Mouse (Mus musculus): ENCODE measurements around the gene Kdm1b. TPM values are rescaled to one million over a fixed set of nuclear protein-coding genes. Genes with fewer than 3 reads are reported as not detected.

Kdm1b gene
- polyA plus RNA-seq, 1 experiment = 0.45 TPM

GRCm38 (mm10) chr13:47121333-47121889, 78.1 kb downstream of the Kdm1b start:
- H3K27me3 ChIP-seq (replicated peaks) = peaks cover 4% of the 10 kb centered on the region
- no peaks in the 10 kb centered on the region for H3K36me3 ChIP-seq (replicated peaks; ENCODE audit: low read length)
- H3K9me3 ChIP-seq = no peaks in the 10 kb centered on the region
- H3K4me1 ChIP-seq = peaks cover 58% of the 10 kb centered on the region
- no peak for TF ChIP-seq FLI1 (IDR thresholded peaks at IDR 0.05; ENCODE audit: low read length)
- TF ChIP-seq GATA1 (IDR thresholded peaks at IDR 0.05; ENCODE audit: borderline replicate concordance, low read length) = no peak
- peak overlapping the region; percentile 91 for H3K4me3 ChIP-seq (replicated peaks)

DNA sequence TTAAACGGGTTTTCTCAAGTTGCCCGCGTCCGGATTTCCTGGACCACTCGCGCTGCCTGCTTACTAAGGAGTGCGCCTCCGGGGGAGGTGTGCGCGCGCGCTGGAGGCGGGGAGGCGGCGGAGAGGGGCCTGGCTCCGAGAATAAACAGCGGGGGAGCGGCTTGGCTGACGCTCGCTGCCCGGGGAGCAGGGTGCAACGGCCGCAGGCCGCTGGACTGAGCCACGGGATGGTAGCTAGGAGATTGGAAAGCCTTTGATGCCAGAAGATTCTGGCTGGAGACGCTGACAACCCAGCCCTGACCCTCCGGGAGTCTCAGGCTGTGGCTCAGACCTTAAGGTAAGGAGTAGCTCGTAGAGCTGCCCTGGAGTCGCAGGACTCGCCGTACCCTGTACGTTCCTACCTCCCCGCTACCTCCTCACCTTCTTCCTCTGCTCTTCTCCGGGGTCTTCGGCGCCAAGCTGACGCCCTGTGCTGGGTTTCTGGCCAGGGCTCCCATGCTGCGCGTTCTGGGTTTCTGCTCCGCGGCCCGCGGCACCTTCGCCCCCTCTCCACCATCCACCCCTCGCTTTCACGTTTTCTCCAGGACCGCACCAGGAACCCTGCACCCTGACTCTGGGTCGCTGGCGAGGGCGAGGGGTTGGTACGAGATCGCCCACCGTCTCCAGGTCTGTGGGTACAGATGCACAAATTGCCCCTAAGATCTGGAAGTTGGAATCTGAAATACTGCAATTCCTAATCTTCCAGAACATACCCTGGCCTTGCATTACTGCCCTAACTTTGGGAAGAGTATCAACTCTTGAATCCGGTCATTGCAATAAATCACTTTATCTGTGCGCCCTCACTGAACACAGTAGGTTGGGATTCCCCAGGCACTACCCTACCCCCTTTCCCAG, 79.5 kb downstream of the Kdm1b start, which contains the start of gene Rnf144b:
Rnf144b (plus strand) TSS at position 120 of the 894 bp plus-strand sequence.
- Histone ChIP-seq H3K4me3 (replicated peaks) (peak within 1 kb of the TSS; percentile 91), H3K27me3 (replicated peaks) (peaks cover 4% of the 10 kb centered on the region), H3K36me3 (replicated peaks; ENCODE audit: low read length) (no peaks in the 10 kb centered on the region), H3K4me1 (peaks cover 51% of the 10 kb centered on the region), H3K9me3 (no peaks in the 10 kb centered on the region; the same call in 1 of the 2 replicates)
- TF ChIP-seq GATA1 (IDR thresholded peaks at IDR 0.05; ENCODE audit: borderline replicate concordance, low read length) = no peak
- no peak for TF ChIP-seq FLI1 (IDR thresholded peaks at IDR 0.05; ENCODE audit: low read length)

- Histone ChIP-seq H3K36me3 (replicated peaks; ENCODE audit: low read length) (no peaks in the 10 kb centered on the region), H3K9me3 (no peaks in the 10 kb centered on the region; the same call in 1 of the 2 replicates), H3K4me3 (replicated peaks) (no peak overlapping the region), H3K4me1 (peaks cover 54% of the 10 kb centered on the region), H3K27me3 (replicated peaks) (peaks cover 4% of the 10 kb centered on the region)
- TF ChIP-seq GATA1 (IDR thresholded peaks at IDR 0.05; ENCODE audit: borderline replicate concordance, low read length) = no peak
- no peak for TF ChIP-seq FLI1 (IDR thresholded peaks at IDR 0.05; ENCODE audit: low read length)
These were observed 81.2 kb downstream of the Kdm1b start for GRCm38 (mm10) chr13:47124449-47124848.

GRCm38 (mm10) chr13:47124986-47125385, 81.7 kb downstream of the Kdm1b start:
- peaks cover 48% of the 10 kb centered on the region for H3K4me1 ChIP-seq
- H3K36me3 ChIP-seq (replicated peaks; ENCODE audit: low read length) = no peaks in the 10 kb centered on the region
- H3K27me3 ChIP-seq (replicated peaks) = peaks cover 4% of the 10 kb centered on the region
- TF ChIP-seq FLI1 (IDR thresholded peaks at IDR 0.05; ENCODE audit: low read length) (no peak), GATA1 (IDR thresholded peaks at IDR 0.05; ENCODE audit: borderline replicate concordance, low read length) (no peak)
- H3K9me3 ChIP-seq = no peaks in the 10 kb centered on the region; the same call in 1 of the 2 replicates
- no peak overlapping the region for H3K4me3 ChIP-seq (replicated peaks)

DNA sequence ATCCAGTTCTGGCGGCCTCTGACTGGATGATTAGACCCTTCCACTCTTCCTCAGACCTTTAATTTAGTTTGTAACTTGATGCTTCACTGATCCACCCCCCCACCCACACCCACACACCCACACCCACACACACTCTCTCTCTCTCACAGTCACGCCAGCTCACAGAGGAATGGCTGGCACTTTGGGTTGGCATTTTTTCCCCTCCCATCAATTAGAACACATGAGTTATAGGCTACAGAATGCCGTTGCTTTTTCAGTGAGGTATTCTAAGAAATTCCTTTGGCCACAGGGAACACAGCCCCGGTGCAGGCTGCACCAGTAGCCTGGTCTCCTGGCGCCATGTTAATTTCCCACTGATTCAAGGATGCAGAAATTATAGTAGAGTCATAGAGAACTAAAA, 82.3 kb downstream of the Kdm1b start:
- Histone ChIP-seq H3K4me3 (replicated peaks) (no peak overlapping the region), H3K4me1 (peaks cover 42% of the 10 kb centered on the region), H3K27me3 (replicated peaks) (peaks cover 4% of the 10 kb centered on the region), H3K9me3 (no peaks in the 10 kb centered on the region; the same call in 1 of the 2 replicates), H3K36me3 (replicated peaks; ENCODE audit: low read length) (no peaks in the 10 kb centered on the region)
- no peak for TF ChIP-seq GATA1 (IDR thresholded peaks at IDR 0.05; ENCODE audit: borderline replicate concordance, low read length)
- no peak for TF ChIP-seq FLI1 (IDR thresholded peaks at IDR 0.05; ENCODE audit: low read length)

DNA sequence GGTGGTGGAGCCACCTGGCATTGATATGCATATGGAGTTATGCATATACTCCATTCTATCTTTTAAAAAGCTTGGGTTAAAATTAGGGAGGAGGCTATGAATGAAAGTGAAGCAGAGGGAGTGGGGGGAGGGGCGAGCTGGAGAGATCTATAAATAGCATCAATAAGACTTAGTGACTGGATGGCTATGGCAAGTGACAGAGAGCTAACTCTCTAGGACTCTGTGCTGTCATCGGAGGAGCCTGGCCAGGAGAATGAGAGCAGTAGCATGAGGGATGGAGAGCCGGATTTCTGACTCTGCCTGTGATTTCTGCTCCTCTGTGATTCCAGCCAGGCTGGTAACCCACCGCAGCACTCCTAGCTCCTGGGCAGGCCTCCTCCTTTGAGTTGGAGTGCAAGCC, 85.8 kb downstream of the Kdm1b start:
- Histone ChIP-seq H3K27me3 (replicated peaks) (peaks cover 8% of the 10 kb centered on the region), H3K36me3 (replicated peaks; ENCODE audit: low read length) (no peaks in the 10 kb centered on the region), H3K9me3 (peaks cover 15% of the 10 kb centered on the region), H3K4me3 (replicated peaks) (no peak overlapping the region), H3K4me1 (peaks cover 9% of the 10 kb centered on the region; the same call in 1 of the 2 replicates)
- TF ChIP-seq FLI1 (IDR thresholded peaks at IDR 0.05; ENCODE audit: low read length) (no peak), GATA1 (IDR thresholded peaks at IDR 0.05; ENCODE audit: borderline replicate concordance, low read length) (no peak)

- Histone ChIP-seq H3K27me3 (replicated peaks) (peaks cover 8% of the 10 kb centered on the region), H3K4me1 (peaks cover 3% of the 10 kb centered on the region; the same call in 1 of the 2 replicates), H3K9me3 (peaks cover 20% of the 10 kb centered on the region), H3K36me3 (replicated peaks; ENCODE audit: low read length) (no peaks in the 10 kb centered on the region), H3K4me3 (replicated peaks) (no peak overlapping the region)
- no peak for TF ChIP-seq GATA1 (IDR thresholded peaks at IDR 0.05; ENCODE audit: borderline replicate concordance, low read length)
- TF ChIP-seq FLI1 (IDR thresholded peaks at IDR 0.05; ENCODE audit: low read length) = no peak
These were observed 89.8 kb downstream of the Kdm1b start for GRCm38 (mm10) chr13:47133058-47133457.

GRCm38 (mm10) chr13:47134836-47135235, 91.5 kb downstream of the Kdm1b start:
- H3K36me3 ChIP-seq (replicated peaks; ENCODE audit: low read length) = peaks cover 2% of the 10 kb centered on the region
- peaks cover 28% of the 10 kb centered on the region for H3K9me3 ChIP-seq
- H3K27me3 ChIP-seq (replicated peaks) = peaks cover 8% of the 10 kb centered on the region
- TF ChIP-seq FLI1 (IDR thresholded peaks at IDR 0.05; ENCODE audit: low read length) = no peak
- TF ChIP-seq GATA1 (IDR thresholded peaks at IDR 0.05; ENCODE audit: borderline replicate concordance, low read length) = no peak
- H3K4me1 ChIP-seq = no peaks in the 10 kb centered on the region
- no peak overlapping the region for H3K4me3 ChIP-seq (replicated peaks)

Other genes starting within 250 kb of the Kdm1b start
- gene Kif13a, start 113.6 kb upstream of the Kdm1b start, polyA plus RNA-seq (2012; ENCODE audit: insufficient read depth, low replicate concordance) = 0.78 and 4.7 TPM in 2 replicates
- gene Nhlrc1, start 28.6 kb upstream of the Kdm1b start, polyA plus RNA-seq (2012; ENCODE audit: insufficient read depth, low replicate concordance) = 0.87 TPM in 1 of 2 replicates, not detected in the other
- gene Tpmt, start 1.2 kb downstream of the Kdm1b start, polyA plus RNA-seq (2012; ENCODE audit: insufficient read depth, low replicate concordance) = not detected in 2 replicates
- gene Dek, start 62.7 kb downstream of the Kdm1b start, polyA plus RNA-seq (2012; ENCODE audit: insufficient read depth, low replicate concordance) = 96.3 and 275 TPM in 2 replicates
- gene Rnf144b, start 79.2 kb downstream of the Kdm1b start, polyA plus RNA-seq (2012; ENCODE audit: insufficient read depth, low replicate concordance) = 0.29 TPM in 1 of 2 replicates, not detected in the other